Mouse (Mus musculus): Measurements from ENCODE around the gene Eme1. TPM values are rescaled to one million over a fixed set of nuclear protein-coding genes. Genes with fewer than 3 reads are reported as not detected.

Eme1 gene
- total RNA-seq, 1 experiment: 46.1 TPM

DNA sequence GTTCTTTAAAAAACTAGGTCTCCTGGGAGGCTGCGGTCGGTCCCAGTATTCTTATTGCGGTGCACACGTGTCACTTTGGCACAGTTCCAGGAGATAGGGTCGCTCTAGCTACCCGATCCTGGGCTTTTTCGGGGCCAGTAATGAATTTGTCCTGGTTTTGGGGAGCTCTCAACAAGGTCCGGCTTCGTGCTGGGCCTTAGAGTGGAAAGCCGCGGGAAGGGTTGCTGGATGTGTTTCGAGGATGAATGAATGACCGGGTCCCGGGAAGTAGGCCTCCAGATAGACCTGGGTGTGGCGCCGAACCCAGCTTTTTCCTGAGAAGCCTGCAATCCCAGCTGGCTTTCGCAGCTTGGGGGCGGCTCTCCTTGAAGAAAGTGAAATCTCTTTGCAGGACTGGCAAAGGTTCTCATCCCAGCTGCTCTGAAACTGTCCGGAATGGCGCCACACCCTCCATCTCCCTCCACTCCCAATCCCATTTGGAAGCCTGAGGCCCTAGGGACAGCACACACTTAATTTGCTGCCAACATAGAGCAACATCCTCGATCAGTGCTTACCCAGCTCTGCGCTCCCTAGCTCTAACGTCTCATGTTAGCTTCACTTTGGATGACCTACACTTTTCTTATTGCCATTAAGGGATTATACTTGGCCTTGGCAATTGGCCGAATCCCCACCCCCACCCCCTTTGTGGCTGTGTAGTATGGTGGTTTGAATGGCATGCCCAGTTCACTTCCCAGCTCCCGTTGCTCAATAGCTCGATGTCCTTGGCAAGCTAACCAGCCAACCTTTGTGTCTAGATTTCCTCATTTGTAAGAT is 23.4 kb downstream of the Eme1 start:
- no peak for TF ChIP-seq ZC3H11A (IDR thresholded peaks at IDR 0.05; ENCODE audit: borderline replicate concordance, low read depth, low read length)
- no peak for TF ChIP-seq CHD2 (IDR thresholded peaks at IDR 0.05; ENCODE audit: low read depth, low read length)
- TF ChIP-seq MAFK (IDR thresholded peaks at IDR 0.05; ENCODE audit: insufficient read depth, low read depth, low read length): no peak
- no peak for TF ChIP-seq ZNF384 (IDR thresholded peaks at IDR 0.05; ENCODE audit: low read depth, low read length)
- TF ChIP-seq HCFC1 (IDR thresholded peaks at IDR 0.05; ENCODE audit: borderline replicate concordance, insufficient read depth, low read length): no peak
- DNase-seq (ENCODE audit: low read depth, low spot score): no peak
- Histone ChIP-seq H3K9ac (ENCODE audit: insufficient read depth, low read depth, low read length, poor library complexity, severe bottlenecking) (peak overlapping the region; percentile 93), H3K4me1 (ENCODE audit: control insufficient read depth in 2 of 2, insufficient read depth in 2 of 2, low read length in 2 of 2, poor library complexity in 1 of 2) (peaks cover 2 to 12% of the 10 kb centered on the region in 2 experiments; a peak in 3 of 4 replicates), H3K27ac (ENCODE audit: insufficient read depth, low read depth, low read length, poor library complexity, severe bottlenecking) (peak overlapping the region; percentile 48), H3K4me3 (ENCODE audit: insufficient read depth in 1 of 2, low read depth in 1 of 2, low read length in 2 of 2, poor library complexity in 1 of 2, severe bottlenecking in 1 of 2) (peak overlapping the region; percentile 88 to 98), H3K9me3 (ENCODE audit: control insufficient read depth, insufficient read depth, low read depth, low read length) (no peaks in the 10 kb centered on the region), H3K36me3 (ENCODE audit: control insufficient read depth, insufficient read depth, low read length, poor library complexity, severe bottlenecking) (peaks cover 33% of the 10 kb centered on the region)
- in situ Hi-C loops (cut with MboI; ENCODE audit: low sequenced_read_pairs in 2 of 2, unreplicated experiment in 2 of 2): no loop called here

- in situ Hi-C loops (cut with MboI; ENCODE audit: low sequenced_read_pairs in 2 of 2, unreplicated experiment in 2 of 2): no loop called here
- Histone ChIP-seq H3K4me3 (ENCODE audit: insufficient read depth in 1 of 2, low read depth in 1 of 2, low read length in 2 of 2, poor library complexity in 1 of 2, severe bottlenecking in 1 of 2) (peak overlapping the region; percentile 88 to 98), H3K9ac (ENCODE audit: insufficient read depth, low read depth, low read length, poor library complexity, severe bottlenecking) (peak overlapping the region; percentile 93), H3K9me3 (ENCODE audit: control insufficient read depth, insufficient read depth, low read depth, low read length) (no peaks in the 10 kb centered on the region), H3K36me3 (ENCODE audit: control insufficient read depth, insufficient read depth, low read length, poor library complexity, severe bottlenecking) (peaks cover 28% of the 10 kb centered on the region), H3K4me1 (ENCODE audit: control insufficient read depth in 2 of 2, insufficient read depth in 2 of 2, low read length in 2 of 2, poor library complexity in 1 of 2) (peaks cover 2 to 12% of the 10 kb centered on the region in 2 experiments; a peak in 3 of 4 replicates), H3K27ac (ENCODE audit: insufficient read depth, low read depth, low read length, poor library complexity, severe bottlenecking) (peak overlapping the region; percentile 48)
- TF ChIP-seq ZC3H11A (IDR thresholded peaks at IDR 0.05; ENCODE audit: borderline replicate concordance, low read depth, low read length) (no peak), MAFK (IDR thresholded peaks at IDR 0.05; ENCODE audit: insufficient read depth, low read depth, low read length) (no peak), HCFC1 (IDR thresholded peaks at IDR 0.05; ENCODE audit: borderline replicate concordance, insufficient read depth, low read length) (no peak), ZNF384 (IDR thresholded peaks at IDR 0.05; ENCODE audit: low read depth, low read length) (no peak), CHD2 (IDR thresholded peaks at IDR 0.05; ENCODE audit: low read depth, low read length) (no peak)
- DNase-seq (ENCODE audit: low read depth, low spot score): no peak
Observed at GRCm38 (mm10) chr11:94629884-94630198, 23.9 kb downstream of the Eme1 start.

DNA sequence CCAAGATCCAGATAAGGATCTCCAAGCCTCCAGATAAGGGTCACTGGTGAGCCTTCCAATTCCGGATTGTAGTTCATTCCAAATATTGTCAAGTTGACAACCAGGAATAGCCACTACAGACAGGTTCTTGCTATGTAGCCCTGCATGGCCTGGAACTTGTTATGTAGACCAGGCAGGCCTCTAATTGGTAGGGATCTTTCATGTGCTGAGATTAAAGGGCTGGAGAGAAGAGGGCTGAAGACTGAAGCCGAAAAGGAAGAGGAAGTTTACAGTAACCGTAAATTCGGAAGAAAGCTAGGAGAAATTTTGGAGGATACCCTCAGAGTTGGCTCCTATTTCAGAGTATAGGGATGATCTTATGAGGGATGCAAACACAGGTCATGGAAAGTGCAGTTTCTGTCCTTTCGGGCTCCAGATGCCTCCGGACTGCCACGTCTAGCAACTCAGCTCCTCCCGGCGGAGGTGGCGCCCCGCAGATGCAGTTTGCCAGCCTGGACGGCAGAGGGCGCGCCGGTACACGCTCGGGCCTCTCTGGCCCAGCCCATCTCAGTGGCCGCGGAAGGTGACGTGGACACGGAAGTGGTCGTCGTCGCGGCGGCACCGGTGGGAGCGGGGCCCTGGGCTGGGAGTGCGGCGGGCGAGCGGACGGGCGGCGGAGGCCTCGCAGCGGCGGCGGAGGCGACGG is 24.4 kb downstream of the Eme1 start, which contains the start of gene Lrrc59:
TSS of gene Lrrc59 (plus strand) at position 569 of the 685 bp plus-strand sequence.
- DNase-seq (ENCODE audit: low read depth, low spot score): peak; percentile 75
- in situ Hi-C loops (cut with MboI; ENCODE audit: low sequenced_read_pairs in 2 of 2, unreplicated experiment in 2 of 2): no loop called here
- TF ChIP-seq ZNF384 (IDR thresholded peaks at IDR 0.05; ENCODE audit: low read depth, low read length): no peak
- peak; percentile 75 for TF ChIP-seq HCFC1 (IDR thresholded peaks at IDR 0.05; ENCODE audit: borderline replicate concordance, insufficient read depth, low read length)
- no peak for TF ChIP-seq MAFK (IDR thresholded peaks at IDR 0.05; ENCODE audit: insufficient read depth, low read depth, low read length)
- no peak for TF ChIP-seq CHD2 (IDR thresholded peaks at IDR 0.05; ENCODE audit: low read depth, low read length)
- no peak for TF ChIP-seq ZC3H11A (IDR thresholded peaks at IDR 0.05; ENCODE audit: borderline replicate concordance, low read depth, low read length)
- H3K4me3 ChIP-seq (ENCODE audit: insufficient read depth in 1 of 2, low read depth in 1 of 2, low read length in 2 of 2, poor library complexity in 1 of 2, severe bottlenecking in 1 of 2): peak within 1 kb of the TSS; percentile 88 to 98
- H3K36me3 ChIP-seq (ENCODE audit: control insufficient read depth, insufficient read depth, low read length, poor library complexity, severe bottlenecking): peaks cover 23% of the 10 kb centered on the region
- peaks cover 2 to 12% of the 10 kb centered on the region in 2 experiments; a peak in 3 of 4 replicates for H3K4me1 ChIP-seq (ENCODE audit: control insufficient read depth in 2 of 2, insufficient read depth in 2 of 2, low read length in 2 of 2, poor library complexity in 1 of 2)
- H3K27ac ChIP-seq (ENCODE audit: insufficient read depth, low read depth, low read length, poor library complexity, severe bottlenecking): peak within 1 kb of the TSS; percentile 48
- H3K9ac ChIP-seq (ENCODE audit: insufficient read depth, low read depth, low read length, poor library complexity, severe bottlenecking): peak within 1 kb of the TSS; percentile 93
- no peaks in the 10 kb centered on the region for H3K9me3 ChIP-seq (ENCODE audit: control insufficient read depth, insufficient read depth, low read depth, low read length)

- in situ Hi-C loops (cut with MboI; ENCODE audit: low sequenced_read_pairs in 2 of 2, unreplicated experiment in 2 of 2): no loop called here
- H3K4me1 ChIP-seq (ENCODE audit: control insufficient read depth in 2 of 2, insufficient read depth in 2 of 2, low read length in 2 of 2, poor library complexity in 1 of 2): peaks cover 0 to 2% of the 10 kb centered on the region in 2 experiments; a peak in 1 of 4 replicates
- H3K9ac ChIP-seq (ENCODE audit: insufficient read depth, low read depth, low read length, poor library complexity, severe bottlenecking): no peak overlapping the region
- H3K9me3 ChIP-seq (ENCODE audit: control insufficient read depth, insufficient read depth, low read depth, low read length): no peaks in the 10 kb centered on the region
- H3K4me3 ChIP-seq (ENCODE audit: insufficient read depth in 1 of 2, low read depth in 1 of 2, low read length in 2 of 2, poor library complexity in 1 of 2, severe bottlenecking in 1 of 2): no peak overlapping the region
- H3K36me3 ChIP-seq (ENCODE audit: control insufficient read depth, insufficient read depth, low read length, poor library complexity, severe bottlenecking): no peaks in the 10 kb centered on the region
- TF ChIP-seq CHD2 (IDR thresholded peaks at IDR 0.05; ENCODE audit: low read depth, low read length) (no peak), MAFK (IDR thresholded peaks at IDR 0.05; ENCODE audit: insufficient read depth, low read depth, low read length) (0 out of 2 replicates have a peak, but pooled peaks have one; percentile 26), ZNF384 (IDR thresholded peaks at IDR 0.05; ENCODE audit: low read depth, low read length) (no peak), ZC3H11A (IDR thresholded peaks at IDR 0.05; ENCODE audit: borderline replicate concordance, low read depth, low read length) (no peak)
- no peak for DNase-seq (ENCODE audit: low read depth, low spot score)
- no peak overlapping the region for H3K27ac ChIP-seq (ENCODE audit: insufficient read depth, low read depth, low read length, poor library complexity, severe bottlenecking)
Observed at GRCm38 (mm10) chr11:94622162-94622561, 31.6 kb downstream of the Eme1 start.
